Mouse (Mus musculus) erythroblast, embryonic 14.5 days (primary cell): ENCODE measurements around the gene Hist1h4d.

Experiments
- GATA1 ChIP-seq: IDR thresholded peaks from 2 replicates; pipeline ENCODE4 v1.6.1; 2012; ENCODE audit warnings: low read length, inconsistent platforms, mixed read lengths
- TAL1 ChIP-seq: IDR thresholded peaks from 3 replicates; pipeline ENCODE4 v1.6.1; 2012; ENCODE audit warnings: low read length, inconsistent platforms, mixed read lengths

DNA sequence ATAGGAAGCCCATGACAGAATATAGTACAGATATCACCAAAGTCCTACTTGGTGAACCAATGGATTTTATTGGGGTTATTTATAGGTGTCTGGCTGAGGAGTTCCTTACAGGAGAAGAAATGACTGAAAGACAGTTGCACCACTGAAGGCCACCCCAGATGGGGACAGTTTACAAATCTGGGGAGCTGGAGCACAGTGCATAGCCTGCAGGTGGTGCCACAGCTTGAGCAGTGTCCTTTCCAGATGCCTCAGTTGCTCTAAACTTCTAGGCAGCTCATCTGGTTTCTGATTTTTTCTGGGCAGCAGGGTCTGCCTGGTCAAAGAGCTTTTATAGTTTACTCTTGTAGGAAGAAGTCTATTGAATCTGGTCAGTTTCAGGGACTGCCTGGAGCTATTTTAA, 28.4 kb downstream of the Hist1h4d start:
- TF ChIP-seq TAL1 (no peak), GATA1 (no peak)
